Comparison of ENCODE assay signal across 8 mouse cellular contexts in the genomic region with DNA sequence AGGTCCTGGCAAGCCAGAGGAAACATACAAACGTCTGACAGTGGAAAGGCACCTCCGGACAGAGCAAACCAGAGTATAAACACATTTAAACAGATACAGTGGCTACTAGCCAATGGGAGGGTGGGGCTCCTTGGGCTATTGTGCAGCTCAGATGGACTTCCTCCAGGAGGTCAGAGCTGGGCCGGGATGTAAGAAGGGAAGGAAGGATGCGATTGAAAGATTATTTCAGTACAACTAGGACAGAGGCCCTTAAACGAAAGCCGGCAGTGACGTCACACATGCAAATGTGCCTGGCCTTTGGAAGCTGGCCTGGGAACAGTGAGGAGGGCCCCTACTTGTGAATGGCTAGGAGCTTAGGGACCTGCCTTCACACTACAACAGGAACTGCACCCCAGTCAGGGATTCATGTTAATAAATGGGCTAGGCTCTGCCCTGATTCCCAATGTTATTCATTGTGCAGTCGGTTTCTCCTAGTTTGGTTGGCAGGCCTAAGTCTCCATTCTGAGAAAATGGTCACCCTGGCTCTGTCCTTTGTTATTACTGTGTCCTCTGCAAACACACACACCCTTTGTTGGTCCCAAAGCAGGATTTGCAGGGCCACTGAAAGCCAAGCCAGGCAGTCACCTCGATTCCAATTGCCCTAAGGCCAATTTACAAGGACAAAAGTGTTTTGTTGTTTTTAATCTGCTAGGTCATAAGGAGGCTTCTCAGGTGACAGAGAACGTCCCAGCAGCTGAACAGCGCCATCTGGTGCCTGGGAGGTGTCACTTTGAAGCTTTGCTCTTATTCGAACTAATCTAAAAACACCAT. TPM values are rescaled to one million over a fixed set of nuclear protein-coding genes. Genes with fewer than 3 reads are reported as not detected.
DNase-seq lines count a peak whose midpoint lies in the region; ATAC-seq and TF ChIP-seq lines count a peak whose summit lies in the region.

No protein-coding gene starts in this region.

- H3K9me3 ChIP-seq in forebrain, embryonic 11.5 days (ENCODE audit: control insufficient read depth, low read length) = no peaks in the 10 kb centered on the region
- no peaks in the 10 kb centered on the region for H3K9me3 ChIP-seq in heart, embryonic 16.5 days (replicated peaks; ENCODE audit: control insufficient read depth, low read length)

- no peak overlapping the region for H3K9ac ChIP-seq in forebrain, embryonic 11.5 days (ENCODE audit: low read length)
- H3K9ac ChIP-seq in heart, embryonic 16.5 days (ENCODE audit: low read length) = no peak overlapping the region

- no peaks in the 10 kb centered on the region for H3K36me3 ChIP-seq in forebrain, embryonic 11.5 days (ENCODE audit: control insufficient read depth, insufficient read depth, low read length)
- no peaks in the 10 kb centered on the region for H3K36me3 ChIP-seq in heart, embryonic 16.5 days (ENCODE audit: control insufficient read depth, insufficient read depth)

- H3K27me3 ChIP-seq in forebrain, embryonic 11.5 days (ENCODE audit: control insufficient read depth, insufficient read depth, low read length) = no peaks in the 10 kb centered on the region
- no peaks in the 10 kb centered on the region for H3K27me3 ChIP-seq in heart, embryonic 16.5 days (ENCODE audit: control insufficient read depth, insufficient read depth, low read length)

- 0 out of 2 replicates have a peak overlapping the region, but pooled peaks have one; percentile 42 for H3K27ac ChIP-seq in forebrain, embryonic 11.5 days (ENCODE audit: low read depth, low read length)
- H3K27ac ChIP-seq in heart, embryonic 16.5 days (ENCODE audit: low read length) = peak overlapping the region; percentile 79

- no peaks in the 10 kb centered on the region; the same call in 1 of the 2 replicates for H3K4me1 ChIP-seq in forebrain, embryonic 11.5 days (replicated peaks; ENCODE audit: control insufficient read depth, insufficient read depth, low read length)
- peaks cover 4% of the 10 kb centered on the region; the same call in 1 of the 2 replicates for H3K4me1 ChIP-seq in heart, embryonic 16.5 days (ENCODE audit: control insufficient read depth, insufficient read depth, low read length)
- peaks cover 4% of the 10 kb centered on the region; the same call in 1 of the 2 replicates for H3K4me1 ChIP-seq in lung, adult 2 months (ENCODE audit: control insufficient read depth, insufficient read depth, low read length)

- peak; percentile 28; the same call in 1 of the 2 replicates for TF ChIP-seq POLR2A in lung, adult 2 months (IDR thresholded peaks at IDR 0.05; ENCODE audit: borderline replicate concordance, extremely low read depth, low read depth, low read length)

- peak; percentile 94 for TF ChIP-seq CTCF in lung, adult 2 months (IDR thresholded peaks at IDR 0.05; ENCODE audit: insufficient read depth, low read length)

- no peak overlapping the region for H3K4me3 ChIP-seq in forebrain, embryonic 11.5 days (ENCODE audit: low read depth, low read length)
- H3K4me3 ChIP-seq in heart, embryonic 16.5 days (ENCODE audit: low read length) = no peak overlapping the region
- no peak overlapping the region for H3K4me3 ChIP-seq in lung, adult 2 months (replicated peaks; ENCODE audit: extremely low read depth, low read depth, low read length)

- peak; percentile 77 for DNase-seq in Muller cell, postnatal 12 days (ENCODE audit: inconsistent ontology term)
- peak; percentile 24 for DNase-seq in c-Kit-positive CD71-positive TER-119-negative erythroid progenitor cells, embryonic 14.5 days (ENCODE audit: low read depth)
- DNase-seq in forebrain, embryonic 11.5 days (ENCODE audit: low spot score) = peak; percentile 82
- DNase-seq in kidney, postnatal 25 days = peak; percentile 91
- peak; percentile 78 for DNase-seq in lung, adult 2 months
- peak; percentile 78 for DNase-seq in ovary, postnatal 36 days (ENCODE audit: low spot score)

- ATAC-seq in forebrain, embryonic 11.5 days (replicated peaks; ENCODE audit: low FRiP score) = peak; percentile 86
- peak; percentile 92 for ATAC-seq in heart, embryonic 16.5 days (replicated peaks; ENCODE audit: extremely low read depth, insufficient read depth, low FRiP score)
- ATAC-seq in inflammation-experienced regulatory T-cells, adult 6 months = no peak

- WGBS in forebrain, embryonic 11.5 days = 31% methylated on average over 12 of the region's 12 CpGs
- 29% methylated on average over 12 of the region's 12 CpGs for WGBS in heart, embryonic 16.5 days
- WGBS in lung, adult 2 months = 20% methylated on average over 12 of the region's 12 CpGs

- H3K4me2 ChIP-seq in forebrain, embryonic 11.5 days (ENCODE audit: low read depth, low read length, severe bottlenecking) = no peak overlapping the region; the same call in 1 of the 2 replicates
- H3K4me2 ChIP-seq in heart, embryonic 16.5 days (ENCODE audit: low read depth, low read length) = peak overlapping the region; percentile 25; the same call in 1 of the 2 replicates

RNA-seq across cellular contexts. Expression of a gene that starts 9.9 kb away (rescaled TPM):
- 61.9 and 68.5 TPM in 2 replicates for polyA plus RNA-seq in forebrain, embryonic 11.5 days (2014; fragmentation: Nextera tagmentation; extraction: Ambion mirVana)
- polyA plus RNA-seq in heart, embryonic 16.5 days (2015; fragmentation: Nextera tagmentation; extraction: Ambion mirVana) = 228 and 229 TPM in 2 replicates
- polyA plus RNA-seq in lung, adult 2 months (2012; rRNA removed) = 86.3 and 127 TPM in 2 replicates
- polyA plus RNA-seq in inflammation-experienced regulatory T-cells, adult 6 months (2017; shearing (Covaris generic)) = not detected

Comparison
In these comparisons a context has a peak if more than half of its experiments do, and no peak if none do; other contexts are left out.
1. DNase-seq: peak in every context shown above with its lines; median percentile 91 in kidney, postnatal 25 days; 82 in forebrain, embryonic 11.5 days; 78 in lung, adult 2 months; 78 in ovary, postnatal 36 days; 77 in Muller cell, postnatal 12 days; 24 in c-Kit-positive CD71-positive TER-119-negative erythroid progenitor cells, embryonic 14.5 days.
2. RNA of a gene that starts 9.9 kb away (polyA plus RNA-seq): 228 to 229 TPM in heart, embryonic 16.5 days, 86.3 to 127 TPM in lung, adult 2 months and 61.9 to 68.5 TPM in forebrain, embryonic 11.5 days; not detected in inflammation-experienced regulatory T-cells, adult 6 months; every median in the first group is over 10 times any median in the second.